Mouse (Mus musculus) ES-E14 (cell line): ENCODE results near the gene Tbc1d16.

ENCODE experiments used
- CHD2 ChIP-seq: IDR thresholded peaks from 2 replicates; pipeline ENCODE4 v1.6.1; 2014; ENCODE audit warnings: mild to moderate bottlenecking, low read depth, low read length, inconsistent platforms
- HCFC1 ChIP-seq: IDR thresholded peaks from 2 replicates; pipeline ENCODE4 v1.6.1; 2012; ENCODE audit warnings: low read length, inconsistent platforms, borderline replicate concordance; ENCODE audit not compliant: insufficient read depth
- ZC3H11A ChIP-seq: IDR thresholded peaks from 2 replicates; pipeline ENCODE4 v1.6.1; 2012; ENCODE audit warnings: low read depth, mild to moderate bottlenecking, inconsistent platforms, low read length, borderline replicate concordance

DNA sequence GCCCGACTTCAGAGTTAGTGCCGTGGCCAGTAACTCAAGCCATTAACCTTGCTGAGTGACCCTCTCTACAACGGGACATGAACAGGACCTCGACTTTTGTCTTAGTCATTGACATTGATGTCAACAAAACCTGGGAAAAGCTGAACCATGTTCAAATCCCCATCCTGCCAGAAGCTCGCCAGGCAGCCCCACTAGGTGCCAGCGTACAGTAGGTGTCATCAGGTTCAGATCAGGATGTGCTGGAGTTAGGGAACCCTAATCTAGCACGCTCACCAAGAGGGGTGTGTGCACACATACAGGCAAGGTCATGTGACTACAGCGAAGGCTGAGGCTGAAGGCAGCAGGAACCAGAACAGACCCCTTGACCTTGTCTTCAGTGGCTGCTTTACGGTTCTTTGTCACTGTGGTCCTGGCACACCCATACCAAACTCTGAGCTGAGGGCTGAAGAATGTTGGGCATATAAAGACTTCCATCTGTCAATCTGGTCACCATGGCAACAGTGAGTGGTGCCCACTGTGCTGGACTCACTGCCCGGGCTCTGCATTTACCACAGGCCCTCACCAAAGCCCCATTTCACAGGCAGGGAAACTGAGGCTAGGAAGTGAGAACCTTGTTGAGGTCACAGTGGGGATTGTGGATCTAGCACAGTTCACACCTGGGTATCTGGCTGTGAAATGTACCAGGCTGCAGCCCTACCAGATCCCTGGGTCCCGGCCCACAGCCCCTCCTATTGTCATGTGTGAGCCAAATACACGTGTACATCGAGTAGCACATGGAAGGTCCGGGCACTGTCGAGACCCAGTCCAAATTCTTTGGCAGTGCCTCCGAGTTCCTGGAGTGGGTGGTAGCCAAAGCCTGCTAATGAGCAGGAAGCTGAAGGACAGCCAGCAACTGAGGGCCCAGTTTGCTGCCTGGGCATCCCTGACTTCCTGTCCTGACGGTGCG, 30.4 kb downstream of the Tbc1d16 start:
- TF ChIP-seq HCFC1 (no peak), ZC3H11A (no peak), CHD2 (no peak)
